Mouse (Mus musculus) liver, postnatal 0 days (tissue): Measurements from ENCODE around the gene Vwc2.

Source experiments
- CTCF ChIP-seq: sonication (generic); IDR thresholded peaks from 2 replicates; pipeline ENCODE4 v1.5.1; 2016; ENCODE audit warnings: antibody characterized with exemption, low read depth
- EP300 ChIP-seq: IDR thresholded peaks from 2 replicates; pipeline ENCODE4 v1.6.1; 2016; ENCODE audit warnings: antibody characterized with exemption, low read depth, mild to moderate bottlenecking

GRCm38 (mm10) chr11:11242694-11243377 is 128.8 kb downstream of the Vwc2 start:
- TF ChIP-seq CTCF (no peak), EP300 (no peak)
